Mouse (Mus musculus): ENCODE results near the gene D5Ertd579e. TPM values are rescaled to one million over a fixed set of nuclear protein-coding genes. Genes with fewer than 3 reads are reported as not detected.
A peak's percentile ranks its signal among the peaks of the same experiment; 100 is the strongest.

Gene D5Ertd579e
- polyA plus RNA-seq, 1 experiment from 2014 or later: 37.3 TPM

DNA sequence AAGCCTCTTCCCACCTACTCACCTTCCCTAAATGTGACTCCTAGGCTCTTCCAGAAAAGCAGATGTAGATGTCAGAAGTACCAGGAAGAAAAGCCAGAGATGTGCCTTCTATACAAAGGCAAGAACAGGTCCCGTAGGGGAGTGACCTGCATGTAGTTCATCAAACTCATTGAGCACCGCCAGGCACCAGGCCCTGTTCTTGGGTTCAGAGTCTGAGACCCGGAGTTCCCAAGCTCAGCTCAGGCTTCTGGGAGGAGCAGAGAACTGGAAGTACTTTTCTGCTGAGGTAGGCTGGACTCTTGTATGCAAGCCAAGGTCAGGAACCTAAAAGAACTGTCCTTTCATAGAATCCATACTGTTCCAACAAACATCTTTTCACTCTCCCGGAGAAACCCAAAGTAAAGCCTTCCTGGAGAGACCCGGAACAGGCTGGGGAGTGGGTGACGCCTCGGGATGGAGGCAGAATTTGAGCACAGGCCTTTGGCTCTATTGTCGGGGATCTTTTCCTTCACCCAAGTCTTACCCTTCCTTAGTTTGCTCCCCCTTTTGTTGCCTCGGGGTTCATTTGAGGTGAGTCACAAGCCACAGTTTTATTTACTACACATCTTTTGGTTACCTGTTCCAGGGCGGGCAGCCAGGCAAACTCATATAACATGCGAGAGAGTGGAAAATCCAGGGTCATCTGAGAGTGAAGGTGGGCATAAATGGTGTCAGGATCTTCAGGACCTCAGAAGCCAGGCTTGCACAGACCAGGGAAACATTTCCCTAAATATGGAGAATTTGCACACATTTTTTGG is 878 bp upstream of the D5Ertd579e start:
- Histone ChIP-seq H3K9ac (no peak overlapping the region; the same call in 1 of the 2 replicates), H3K4me2 (replicated peaks) (peak overlapping the region; percentile 83), H3K27ac (no peak overlapping the region), H3K9me3 (no peaks in the 10 kb centered on the region), H3K4me1 (peaks cover 13% of the 10 kb centered on the region), H3K36me3 (no peaks in the 10 kb centered on the region), H3K4me3 (no peak overlapping the region), H3K27me3 (replicated peaks) (0 out of 2 replicates have a peak, but pooled peaks cover 2% of the 10 kb centered on the region)
- ATAC-seq (ENCODE audit: low FRiP score, low read depth): no peak
- 81% methylated on average over 11 of the region's 11 CpGs for WGBS

DNA sequence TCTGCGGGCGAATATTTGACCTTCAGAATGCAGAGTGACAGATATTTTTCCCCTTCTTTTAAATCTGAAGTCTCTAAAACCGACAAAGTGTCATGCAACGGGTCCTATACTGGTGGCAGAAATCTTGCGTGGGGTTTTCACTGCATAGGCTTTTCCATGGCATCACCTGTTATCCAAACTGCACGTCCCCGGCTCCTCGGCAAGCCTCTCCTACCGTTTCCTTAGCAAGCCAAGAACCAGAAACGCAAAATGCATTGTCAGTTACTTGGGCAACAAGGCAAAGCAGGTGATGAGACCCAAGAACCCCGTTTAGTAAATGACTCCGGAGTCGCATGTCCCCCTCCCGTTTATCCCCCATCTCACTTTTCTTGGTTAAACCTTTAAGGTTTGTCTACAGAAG is 819 bp downstream of the D5Ertd579e start:
- Histone ChIP-seq H3K9ac (peak overlapping the region; percentile 91), H3K4me3 (peak overlapping the region; percentile 68), H3K4me1 (peaks cover 13% of the 10 kb centered on the region), H3K27me3 (replicated peaks) (no peaks in the 10 kb centered on the region), H3K9me3 (no peaks in the 10 kb centered on the region), H3K4me2 (replicated peaks) (peak overlapping the region; percentile 83), H3K27ac (peak overlapping the region; percentile 92), H3K36me3 (no peaks in the 10 kb centered on the region)
- WGBS: 8% methylated on average over 14 of the region's 14 CpGs
- ATAC-seq (ENCODE audit: low FRiP score, low read depth): no peak

DNA sequence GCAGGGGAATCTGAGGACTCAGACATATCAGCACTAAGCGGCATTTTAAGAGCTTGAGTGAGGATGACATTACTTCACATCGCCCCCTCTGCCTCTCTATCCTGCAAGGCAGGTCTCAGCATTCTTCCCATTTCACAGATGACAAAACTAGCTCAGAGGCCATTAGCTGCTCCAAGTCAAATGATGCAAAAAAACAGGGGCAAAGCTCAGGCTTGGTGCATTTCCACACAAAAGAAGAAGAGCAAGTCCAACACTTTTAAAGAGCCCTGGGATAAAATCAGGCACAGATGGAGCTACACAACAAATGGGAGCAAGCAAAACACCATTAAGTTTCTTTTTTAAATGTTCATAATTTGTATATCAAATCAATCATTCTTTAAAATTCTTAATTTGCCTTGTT is 2.2 kb downstream of the D5Ertd579e start:
- Histone ChIP-seq H3K4me2 (replicated peaks) (peak overlapping the region; percentile 35; the same call in 1 of the 2 replicates), H3K36me3 (no peaks in the 10 kb centered on the region)

DNA sequence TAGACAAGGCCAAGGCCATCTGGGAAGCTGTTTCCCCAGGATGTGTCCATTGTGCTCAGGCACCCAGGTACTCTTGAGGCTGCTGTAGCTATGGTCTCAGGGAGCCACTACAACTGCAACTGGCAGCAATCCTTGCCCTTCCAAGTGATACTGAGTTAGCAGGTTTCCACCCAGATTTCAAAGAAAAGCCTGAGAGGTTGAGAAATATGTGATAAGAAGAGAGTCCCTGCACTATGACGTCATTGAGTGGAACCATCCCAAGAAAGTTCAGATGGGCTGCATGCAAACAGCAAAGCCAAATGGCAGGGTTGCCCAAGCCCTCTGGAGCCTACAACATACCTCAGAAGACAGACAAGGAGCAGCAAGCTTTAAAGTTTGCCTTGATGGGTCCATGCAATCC is 4.4 kb downstream of the D5Ertd579e start:
- Histone ChIP-seq H3K9me3 (peaks cover 9% of the 10 kb centered on the region), H3K27me3 (replicated peaks) (no peaks in the 10 kb centered on the region), H3K9ac (no peak overlapping the region), H3K4me1 (peaks cover 13% of the 10 kb centered on the region), H3K36me3 (peaks cover 13% of the 10 kb centered on the region), H3K4me3 (no peak overlapping the region), H3K4me2 (replicated peaks) (no peak overlapping the region), H3K27ac (no peak overlapping the region)
- 94% methylated on average over 1 of the region's 1 CpGs for WGBS
- ATAC-seq (ENCODE audit: low FRiP score, low read depth): no peak

More for the DNA sequence above, 2.2 kb downstream of the D5Ertd579e start:
- no peak overlapping the region for H3K9ac ChIP-seq
- H3K27me3 ChIP-seq (replicated peaks): no peaks in the 10 kb centered on the region
- no peak overlapping the region for H3K4me3 ChIP-seq
- H3K9me3 ChIP-seq: no peaks in the 10 kb centered on the region
- no peak for ATAC-seq (ENCODE audit: low FRiP score, low read depth)
- 92% methylated on average over 2 of the region's 2 CpGs for WGBS
- peaks cover 13% of the 10 kb centered on the region for H3K4me1 ChIP-seq
- no peak overlapping the region for H3K27ac ChIP-seq

DNA sequence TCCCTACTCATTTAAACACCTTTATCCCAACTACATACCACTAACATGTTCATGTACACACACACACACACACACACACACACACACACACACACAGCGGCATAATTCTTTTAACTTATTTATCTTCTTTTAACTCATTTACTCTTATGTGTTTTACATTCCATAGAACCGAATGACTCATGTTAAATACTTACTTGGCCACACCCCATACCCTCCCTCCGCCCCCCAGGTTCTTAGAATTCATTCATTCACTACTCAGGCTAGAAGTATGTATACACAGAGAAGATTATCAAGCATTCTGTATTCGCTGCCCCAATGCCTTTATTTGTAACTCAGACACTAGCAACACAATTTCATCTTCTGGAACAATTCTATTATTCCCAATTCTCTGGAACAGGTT is 10.7 kb downstream of the D5Ertd579e start:
- Histone ChIP-seq H3K9ac (no peak overlapping the region), H3K27ac (no peak overlapping the region), H3K4me2 (replicated peaks) (no peak overlapping the region), H3K27me3 (replicated peaks) (no peaks in the 10 kb centered on the region), H3K36me3 (peaks cover 13% of the 10 kb centered on the region), H3K4me1 (no peaks in the 10 kb centered on the region), H3K9me3 (peaks cover 9% of the 10 kb centered on the region), H3K4me3 (no peak overlapping the region)
- ATAC-seq (ENCODE audit: low FRiP score, low read depth): no peak
- WGBS: 93% methylated on average over 4 of the region's 4 CpGs

DNA sequence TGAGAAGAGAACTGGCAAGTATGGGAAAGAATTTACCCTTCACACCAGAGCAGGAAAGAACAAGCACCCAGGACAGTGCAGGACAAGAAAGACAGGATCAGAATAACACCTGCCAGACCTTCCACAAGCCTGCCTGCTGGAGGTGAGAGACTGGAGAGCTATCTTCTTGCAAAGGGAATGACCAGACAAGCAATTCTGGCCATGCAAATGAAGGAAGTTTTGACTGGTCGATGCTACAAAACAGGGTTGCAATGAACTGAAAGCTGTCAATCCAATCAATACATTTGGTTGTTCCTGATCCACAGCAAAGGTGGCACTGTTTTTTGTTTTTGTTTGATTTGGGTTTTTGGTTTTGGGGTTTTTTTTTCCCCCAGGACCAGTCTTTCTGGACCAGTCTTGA is 12.2 kb downstream of the D5Ertd579e start:
- peaks cover 9% of the 10 kb centered on the region for H3K9me3 ChIP-seq
- no peak overlapping the region for H3K9ac ChIP-seq
- peaks cover 13% of the 10 kb centered on the region for H3K36me3 ChIP-seq
- H3K27ac ChIP-seq: no peak overlapping the region
- no peaks in the 10 kb centered on the region for H3K4me1 ChIP-seq
- H3K4me3 ChIP-seq: no peak overlapping the region
- WGBS: 82% methylated on average over 1 of the region's 1 CpGs
- no peak for ATAC-seq (ENCODE audit: low FRiP score, low read depth)
- no peaks in the 10 kb centered on the region for H3K27me3 ChIP-seq (replicated peaks)
- H3K4me2 ChIP-seq (replicated peaks): no peak overlapping the region

DNA sequence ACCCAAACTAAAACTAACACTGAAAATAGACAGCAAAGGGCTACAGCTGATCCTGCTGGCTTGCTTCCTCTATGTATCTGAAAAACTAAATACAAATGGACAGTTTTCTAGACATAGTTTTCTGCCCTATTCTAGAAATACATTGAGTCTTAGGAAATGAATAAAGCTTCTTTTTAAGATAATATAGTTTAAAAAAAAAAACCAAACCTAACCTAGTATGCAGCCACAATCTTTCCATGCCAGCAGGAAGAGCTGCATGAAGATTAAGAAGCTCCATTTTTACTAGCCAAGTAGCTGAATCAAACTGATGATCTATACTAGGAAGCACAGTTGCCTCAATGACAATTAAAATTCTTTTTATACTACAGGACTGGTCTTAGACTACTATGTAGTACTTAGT is 14.6 kb downstream of the D5Ertd579e start:
- Histone ChIP-seq H3K36me3 (no peaks in the 10 kb centered on the region), H3K4me1 (no peaks in the 10 kb centered on the region), H3K9me3 (no peaks in the 10 kb centered on the region), H3K27ac (no peak overlapping the region), H3K9ac (no peak overlapping the region), H3K4me3 (no peak overlapping the region), H3K4me2 (replicated peaks) (no peak overlapping the region), H3K27me3 (replicated peaks) (no peaks in the 10 kb centered on the region)
- ATAC-seq (ENCODE audit: low FRiP score, low read depth): no peak

DNA sequence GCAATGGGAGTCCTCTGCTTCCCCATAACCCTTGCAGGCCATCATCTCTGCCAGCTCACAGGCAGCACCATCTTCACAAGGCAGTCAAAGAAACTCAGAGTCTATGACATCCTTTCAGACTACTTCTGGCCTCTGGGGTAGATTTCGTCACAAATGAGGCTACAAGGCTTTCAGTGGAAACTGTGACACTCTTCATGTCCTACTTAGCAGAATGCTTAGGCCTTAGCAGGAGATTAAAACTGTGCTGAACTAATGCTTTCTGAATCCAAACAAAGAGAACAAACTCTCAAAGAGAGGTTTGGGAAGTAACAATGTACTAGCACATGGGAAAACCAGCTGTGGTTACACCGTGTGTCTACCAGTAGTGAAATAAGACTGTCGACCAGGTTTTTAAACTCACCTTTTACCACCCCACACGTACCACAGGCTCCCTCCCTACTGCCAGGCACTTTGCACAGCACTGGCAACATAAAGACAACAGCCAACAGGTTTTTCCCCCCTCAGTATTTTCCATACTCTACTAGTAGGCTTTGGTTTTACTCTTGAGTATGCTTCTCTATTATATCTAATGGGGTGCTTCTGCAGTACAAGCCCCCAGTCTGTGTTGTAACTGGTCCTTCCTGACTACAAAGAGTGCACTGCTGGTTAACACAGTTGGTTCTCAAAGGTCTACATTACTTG is 15.8 kb downstream of the D5Ertd579e start:
- WGBS: 78% methylated on average over 4 of the region's 4 CpGs
- H3K4me3 ChIP-seq: no peak overlapping the region
- no peak overlapping the region for H3K4me2 ChIP-seq (replicated peaks)
- H3K9me3 ChIP-seq: no peaks in the 10 kb centered on the region
- H3K27ac ChIP-seq: no peak overlapping the region
- ATAC-seq (ENCODE audit: low FRiP score, low read depth): no peak
- H3K36me3 ChIP-seq: no peaks in the 10 kb centered on the region
- no peaks in the 10 kb centered on the region for H3K27me3 ChIP-seq (replicated peaks)
- no peaks in the 10 kb centered on the region for H3K4me1 ChIP-seq
- no peak overlapping the region for H3K9ac ChIP-seq

DNA sequence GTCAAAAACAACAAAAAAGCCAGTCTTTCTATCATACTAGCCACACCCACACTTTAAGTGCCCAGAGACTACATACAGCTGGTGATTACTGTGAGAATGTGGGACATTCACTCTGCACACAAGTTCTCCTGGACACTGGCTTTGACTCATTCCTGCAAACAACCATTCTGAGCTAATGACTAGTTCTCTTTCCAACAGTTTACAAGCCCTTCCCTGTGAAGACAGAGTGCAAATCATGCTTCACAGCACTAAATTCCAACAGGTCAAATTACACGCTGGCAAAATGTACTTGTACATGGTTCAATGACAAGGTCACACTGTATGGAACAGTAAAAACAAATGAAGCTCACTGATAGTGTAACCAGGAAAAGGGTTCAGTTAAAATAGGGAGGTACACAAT is 17.0 kb downstream of the D5Ertd579e start:
- Histone ChIP-seq H3K27me3 (replicated peaks) (no peaks in the 10 kb centered on the region), H3K4me3 (no peak overlapping the region), H3K36me3 (no peaks in the 10 kb centered on the region), H3K9me3 (no peaks in the 10 kb centered on the region), H3K27ac (no peak overlapping the region), H3K4me1 (no peaks in the 10 kb centered on the region), H3K4me2 (replicated peaks) (no peak overlapping the region), H3K9ac (no peak overlapping the region)
- 48% methylated on average over 1 of the region's 1 CpGs for WGBS
- ATAC-seq (ENCODE audit: low FRiP score, low read depth): no peak

DNA sequence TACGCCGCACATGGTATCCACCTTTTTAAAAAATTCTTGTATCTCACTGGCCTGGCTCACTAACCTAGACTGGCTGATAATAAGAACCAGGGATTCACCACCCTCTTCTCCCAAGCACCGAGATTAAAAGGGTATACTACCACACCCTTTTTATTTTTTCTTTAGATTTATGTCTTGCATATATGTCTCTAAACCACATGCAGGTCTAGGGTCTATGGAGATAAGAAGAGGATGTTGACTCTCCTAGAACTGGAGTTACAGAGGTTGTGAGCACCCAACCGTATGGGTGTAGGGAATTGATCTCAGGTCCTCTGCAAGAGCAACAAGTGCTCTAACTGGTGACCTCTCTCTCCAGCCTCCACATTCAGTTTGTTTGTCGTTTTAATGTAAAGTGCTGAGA is 17.9 kb downstream of the D5Ertd579e start:
- H3K4me2 ChIP-seq (replicated peaks): no peak overlapping the region
- no peak for ATAC-seq (ENCODE audit: low FRiP score, low read depth)
- no peaks in the 10 kb centered on the region for H3K27me3 ChIP-seq (replicated peaks)
- 87% methylated on average over 5 of the region's 5 CpGs for WGBS
- H3K36me3 ChIP-seq: no peaks in the 10 kb centered on the region
- H3K4me1 ChIP-seq: no peaks in the 10 kb centered on the region
- no peak overlapping the region for H3K27ac ChIP-seq
- no peaks in the 10 kb centered on the region for H3K9me3 ChIP-seq
- H3K9ac ChIP-seq: no peak overlapping the region
- no peak overlapping the region for H3K4me3 ChIP-seq

DNA sequence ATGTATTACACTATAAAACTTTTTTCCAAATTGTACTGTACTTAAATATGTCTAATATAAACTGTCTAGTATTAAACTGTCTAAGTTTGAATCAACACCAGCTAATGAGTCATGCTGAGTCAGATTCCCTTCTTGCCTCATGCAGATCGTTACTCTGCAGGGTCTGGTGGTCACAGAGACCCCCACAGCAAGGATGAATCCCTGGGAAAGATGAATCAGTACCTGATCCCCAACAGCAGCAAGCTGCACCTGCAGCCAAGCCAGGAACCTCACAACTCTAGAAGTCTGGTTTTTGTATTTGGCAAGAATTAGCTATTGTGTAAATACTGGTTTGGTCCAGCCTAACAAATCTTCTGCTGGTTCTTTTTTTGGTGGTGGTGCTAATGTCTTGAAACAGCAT is 20.4 kb downstream of the D5Ertd579e start:
- Histone ChIP-seq H3K4me2 (replicated peaks) (no peak overlapping the region), H3K9ac (no peak overlapping the region), H3K27me3 (replicated peaks) (no peaks in the 10 kb centered on the region), H3K36me3 (peaks cover 10% of the 10 kb centered on the region), H3K4me3 (no peak overlapping the region), H3K9me3 (no peaks in the 10 kb centered on the region), H3K4me1 (no peaks in the 10 kb centered on the region), H3K27ac (no peak overlapping the region)
- WGBS: 73% methylated on average over 1 of the region's 1 CpGs
- no peak for ATAC-seq (ENCODE audit: low FRiP score, low read depth)

DNA sequence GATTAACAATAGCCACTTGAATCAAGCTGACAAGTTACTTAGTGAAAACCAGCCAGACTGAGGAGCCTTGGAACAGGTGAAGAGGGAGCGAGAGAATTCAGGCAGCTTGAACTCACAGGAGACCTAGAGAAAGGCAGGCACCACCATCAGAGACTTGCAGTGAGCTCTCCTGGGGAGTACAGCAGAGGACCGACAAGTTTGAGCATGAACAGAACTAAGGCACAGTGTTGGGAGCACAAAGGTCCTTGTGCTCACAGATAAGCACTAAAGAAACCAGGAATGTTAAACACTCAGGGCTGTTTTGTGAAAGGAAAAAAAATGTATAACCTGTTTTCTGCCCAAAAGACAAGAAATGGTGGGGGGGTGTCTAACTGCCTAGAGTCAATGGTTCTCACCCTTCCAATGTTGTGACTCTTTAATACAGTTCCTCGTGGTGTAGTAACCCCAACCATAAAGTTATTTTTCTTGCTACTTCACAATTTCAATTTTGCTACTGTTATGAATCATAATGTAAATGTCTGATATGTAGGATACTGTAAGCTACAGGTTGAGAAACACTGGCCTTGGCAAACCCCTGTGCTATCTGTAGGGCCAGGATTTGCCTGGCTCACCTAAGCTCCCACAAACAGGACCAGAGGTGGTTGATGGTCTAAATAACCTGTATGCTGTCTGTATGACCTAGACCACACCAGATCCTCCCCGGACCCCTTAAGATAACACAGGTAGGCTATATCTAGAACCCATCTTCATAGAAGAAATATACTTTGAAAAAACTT is 21.0 kb downstream of the D5Ertd579e start:
- H3K9ac ChIP-seq: no peak overlapping the region
- no peak overlapping the region for H3K27ac ChIP-seq
- no peak overlapping the region for H3K4me2 ChIP-seq (replicated peaks)
- H3K9me3 ChIP-seq: no peaks in the 10 kb centered on the region
- H3K4me1 ChIP-seq: no peaks in the 10 kb centered on the region
- WGBS: 91% methylated on average over 4 of the region's 4 CpGs
- no peaks in the 10 kb centered on the region for H3K27me3 ChIP-seq (replicated peaks)
- H3K36me3 ChIP-seq: peaks cover 16% of the 10 kb centered on the region
- no peak overlapping the region for H3K4me3 ChIP-seq
- no peak for ATAC-seq (ENCODE audit: low FRiP score, low read depth)

Data from neural tube, embryonic 12.5 days (tissue).